Mouse (Mus musculus) spleen, adult 2 months (tissue): ENCODE data around the gene Rai1.

Source experiments
- CTCF ChIP-seq: fragments of 200-500 bp; IDR thresholded peaks from 2 replicates; pipeline ENCODE4 v1.5.1; 2011; ENCODE audit warnings: mild to moderate bottlenecking, inconsistent platforms; ENCODE audit not compliant: insufficient read depth, insufficient read length, insufficient replicate concordance; ENCODE audit errors: extremely low read depth
- POLR2A ChIP-seq: fragments of 200-500 bp; IDR thresholded peaks from 2 replicates; pipeline ENCODE4 v1.6.1; 2011; ENCODE audit warnings: low read depth, low read length, inconsistent platforms

DNA sequence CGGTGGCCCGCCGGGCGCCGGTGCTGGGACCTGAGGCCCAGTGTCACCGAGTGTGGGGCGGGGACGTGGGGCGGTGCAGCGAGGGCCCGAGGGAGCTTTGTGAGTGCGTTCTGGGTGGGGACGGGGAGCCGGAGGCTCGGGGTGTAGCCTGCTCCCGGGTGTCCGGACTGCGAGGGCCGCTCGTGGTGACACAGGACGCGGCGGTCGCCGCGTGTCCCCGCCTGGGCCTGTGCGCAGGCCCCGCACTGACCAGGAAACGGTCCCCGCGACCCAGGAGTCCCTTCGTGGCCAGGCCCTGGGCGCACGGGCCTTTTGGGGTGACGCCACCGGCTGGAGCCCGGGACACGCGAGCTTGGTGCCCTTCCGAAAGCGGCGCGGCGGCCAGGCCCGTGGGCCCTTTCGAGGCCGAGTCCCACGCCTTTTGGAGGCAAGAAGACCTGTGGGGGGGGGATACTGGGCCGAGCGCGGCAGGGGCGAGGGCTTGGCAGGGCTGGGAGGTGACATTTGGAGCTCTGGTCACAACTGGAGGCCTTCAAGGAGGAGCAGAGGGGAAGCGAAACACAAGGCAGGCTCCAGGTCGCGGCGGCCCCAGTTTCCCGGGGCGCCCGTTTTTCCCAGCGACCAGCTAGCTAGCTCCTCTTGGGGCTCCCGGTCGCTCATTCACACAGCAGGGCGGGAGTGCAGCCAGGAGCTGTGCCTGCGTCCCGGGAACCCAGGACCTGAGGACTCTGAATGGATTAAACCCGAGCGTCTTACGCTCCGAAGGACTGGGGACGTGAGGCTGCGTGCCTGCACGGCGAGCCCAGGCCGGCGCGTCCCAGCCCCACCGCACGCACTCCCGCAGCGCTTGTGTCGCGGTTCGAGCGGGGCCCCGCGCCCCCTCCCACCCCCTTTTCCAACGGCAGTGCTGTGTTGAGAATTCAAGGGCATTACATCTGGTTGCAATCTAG, 1.1 kb downstream of the Rai1 start:
- no peak for TF ChIP-seq POLR2A
- TF ChIP-seq CTCF, result no peak
